Mouse (Mus musculus) heart, embryonic 13.5 days (tissue): ENCODE results near the gene Aym1. TPM values are rescaled to one million over a fixed set of nuclear protein-coding genes. Genes with fewer than 3 reads are reported as not detected.

Experiments
- ATAC-seq: fragments of 200-750 bp; cut with Nextera tagmentation; 2 replicates; pipeline ENCODE4 v1.8.0; 2017; ENCODE audit warnings: moderate TSS enrichment; ENCODE audit not compliant: insufficient number of reproducible peaks, low FRiP score, low TSS enrichment; ENCODE audit errors: extremely low read depth
- H3K27ac ChIP-seq: fragments of 300-500 bp; sonication (generic); replicated peaks from 2 replicates; pipeline ENCODE4 v1.5.1; 2015; ENCODE audit warnings: moderate library complexity, mild to moderate bottlenecking, inconsistent platforms
- H3K27me3 ChIP-seq: fragments of 300-500 bp; sonication (generic); replicated peaks from 2 replicates; pipeline ENCODE4 v1.6.1; 2015; ENCODE audit warnings: mild to moderate bottlenecking, inconsistent platforms
- H3K36me3 ChIP-seq: fragments of 300-500 bp; sonication (generic); 2 replicates; pipeline ENCODE4 v1.6.1; 2015; ENCODE audit warnings: mild to moderate bottlenecking, inconsistent platforms
- H3K4me1 ChIP-seq: fragments of 300-500 bp; sonication (generic); 2 replicates; pipeline ENCODE4 v1.6.1; 2015; ENCODE audit warnings: inconsistent platforms
- H3K4me2 ChIP-seq: fragments of 300-500 bp; sonication (generic); 2 replicates; pipeline ENCODE4 v1.6.1; 2015; ENCODE audit warnings: inconsistent platforms, mild to moderate bottlenecking, moderate library complexity
- H3K4me3 ChIP-seq: fragments of 300-500 bp; sonication (generic); 2 replicates; pipeline ENCODE4 v1.5.1; 2015; ENCODE audit warnings: moderate library complexity, mild to moderate bottlenecking, inconsistent platforms
- H3K9ac ChIP-seq: fragments of 300-500 bp; sonication (generic); 2 replicates; pipeline ENCODE4 v1.6.1; 2015; ENCODE audit warnings: inconsistent platforms, mild to moderate bottlenecking, moderate library complexity
- H3K9me3 ChIP-seq: fragments of 300-500 bp; sonication (generic); 2 replicates; pipeline ENCODE4 v1.6.1; 2016; ENCODE audit warnings: inconsistent platforms
- WGBS: fragments of 180-500 bp; shearing (Covaris S2); methylation state at CpG from one replicate; pipeline ENCODE4 v1.1.7; 2015; ENCODE audit warnings: mixed read lengths; 5-methylcytosine and 5-hydroxymethylcytosine counted together
- polyA plus RNA-seq: library from polyadenylated mRNA; unstranded; fragments of >200 nt; fragmentation: Nextera tagmentation; extraction: Ambion mirVana; gene quantifications from 2 replicates; pipeline ENCODE4 v1.2.1, GENCODE M21; 2015

Gene Aym1
- polyA plus RNA-seq, 1 experiment from 2014 or later: not detected

GRCm38 (mm10) chr5:113375783-113376182, 18.7 kb downstream of the Aym1 start:
- no peak overlapping the region for H3K27ac ChIP-seq
- H3K4me1 ChIP-seq: peaks cover 7% of the 10 kb centered on the region
- H3K9ac ChIP-seq: no peak overlapping the region
- H3K4me2 ChIP-seq: no peak overlapping the region
- no peaks in the 10 kb centered on the region for H3K9me3 ChIP-seq
- no peak for ATAC-seq
- no peak overlapping the region for H3K4me3 ChIP-seq
- H3K36me3 ChIP-seq: no peaks in the 10 kb centered on the region
- peaks cover 47% of the 10 kb centered on the region for H3K27me3 ChIP-seq
- 22% methylated on average over 3 of the region's 3 CpGs for WGBS

- 79% methylated on average over 1 of the region's 1 CpGs for WGBS
- Histone ChIP-seq H3K4me2 (no peak overlapping the region), H3K27ac (no peak overlapping the region), H3K36me3 (no peaks in the 10 kb centered on the region), H3K4me3 (no peak overlapping the region), H3K4me1 (peaks cover 7% of the 10 kb centered on the region), H3K9ac (no peak overlapping the region), H3K9me3 (no peaks in the 10 kb centered on the region), H3K27me3 (peaks cover 42% of the 10 kb centered on the region)
- ATAC-seq: no peak
Observed at GRCm38 (mm10) chr5:113376292-113376691, 19.2 kb downstream of the Aym1 start.

GRCm38 (mm10) chr5:113379416-113379815, 22.3 kb downstream of the Aym1 start:
- H3K4me2 ChIP-seq: no peak overlapping the region
- peaks cover 12% of the 10 kb centered on the region for H3K27me3 ChIP-seq
- no peaks in the 10 kb centered on the region for H3K4me1 ChIP-seq
- H3K9me3 ChIP-seq: no peaks in the 10 kb centered on the region
- H3K27ac ChIP-seq: no peak overlapping the region
- no peak overlapping the region for H3K4me3 ChIP-seq
- no peaks in the 10 kb centered on the region for H3K36me3 ChIP-seq
- 66% methylated on average over 5 of the region's 5 CpGs for WGBS
- no peak overlapping the region for H3K9ac ChIP-seq
- ATAC-seq: no peak

GRCm38 (mm10) chr5:113380553-113380952, 23.5 kb downstream of the Aym1 start:
- H3K27ac ChIP-seq: no peak overlapping the region
- H3K4me2 ChIP-seq: no peak overlapping the region
- no peak overlapping the region for H3K9ac ChIP-seq
- no peak for ATAC-seq
- H3K4me1 ChIP-seq: no peaks in the 10 kb centered on the region
- peaks cover 2% of the 10 kb centered on the region for H3K27me3 ChIP-seq
- H3K9me3 ChIP-seq: no peaks in the 10 kb centered on the region
- no peaks in the 10 kb centered on the region for H3K36me3 ChIP-seq
- H3K4me3 ChIP-seq: no peak overlapping the region
- 79% methylated on average over 8 of the region's 8 CpGs for WGBS

- H3K27me3 ChIP-seq: no peaks in the 10 kb centered on the region
Observed at GRCm38 (mm10) chr5:113382580-113382979, 25.5 kb downstream of the Aym1 start.

GRCm38 (mm10) chr5:113393766-113394165, 36.7 kb downstream of the Aym1 start:
- Histone ChIP-seq H3K27me3 (peaks cover 23% of the 10 kb centered on the region), H3K9ac (no peak overlapping the region), H3K4me2 (no peak overlapping the region), H3K36me3 (no peaks in the 10 kb centered on the region), H3K4me3 (no peak overlapping the region), H3K9me3 (no peaks in the 10 kb centered on the region), H3K4me1 (no peaks in the 10 kb centered on the region), H3K27ac (no peak overlapping the region)
- WGBS: 46% methylated on average over 8 of the region's 8 CpGs
- ATAC-seq: no peak

More at GRCm38 (mm10) chr5:113382580-113382979, 25.5 kb downstream of the Aym1 start:
- H3K27ac ChIP-seq: no peak overlapping the region
- no peaks in the 10 kb centered on the region for H3K4me1 ChIP-seq
- WGBS: 51% methylated on average over 4 of the region's 4 CpGs
- H3K4me2 ChIP-seq: no peak overlapping the region
- no peaks in the 10 kb centered on the region for H3K9me3 ChIP-seq
- ATAC-seq: no peak
- H3K4me3 ChIP-seq: no peak overlapping the region
- no peaks in the 10 kb centered on the region for H3K36me3 ChIP-seq
- no peak overlapping the region for H3K9ac ChIP-seq

- Histone ChIP-seq H3K36me3 (no peaks in the 10 kb centered on the region), H3K4me3 (no peak overlapping the region), H3K27ac (no peak overlapping the region), H3K9me3 (peaks cover 3% of the 10 kb centered on the region; the same call in 1 of the 2 replicates), H3K4me1 (no peaks in the 10 kb centered on the region), H3K4me2 (no peak overlapping the region), H3K27me3 (peaks cover 23% of the 10 kb centered on the region), H3K9ac (no peak overlapping the region)
- ATAC-seq: no peak
- WGBS: 74% methylated on average over 17 of the region's 17 CpGs
Observed at GRCm38 (mm10) chr5:113396286-113396934, 39.3 kb downstream of the Aym1 start.

- WGBS: 69% methylated on average over 17 of the region's 17 CpGs
- H3K36me3 ChIP-seq: no peaks in the 10 kb centered on the region
- ATAC-seq: no peak
- H3K9me3 ChIP-seq: peaks cover 3% of the 10 kb centered on the region; the same call in 1 of the 2 replicates
- no peak overlapping the region for H3K27ac ChIP-seq
- no peak overlapping the region for H3K4me3 ChIP-seq
- no peaks in the 10 kb centered on the region for H3K4me1 ChIP-seq
- H3K27me3 ChIP-seq: peaks cover 22% of the 10 kb centered on the region
- no peak overlapping the region for H3K4me2 ChIP-seq
- no peak overlapping the region for H3K9ac ChIP-seq
Observed at GRCm38 (mm10) chr5:113397443-113398317, 40.6 kb downstream of the Aym1 start.

- no peak for ATAC-seq
- Histone ChIP-seq H3K4me3 (no peak overlapping the region), H3K27ac (no peak overlapping the region), H3K4me1 (no peaks in the 10 kb centered on the region), H3K4me2 (no peak overlapping the region), H3K27me3 (no peaks in the 10 kb centered on the region), H3K9ac (no peak overlapping the region), H3K9me3 (peaks cover 3% of the 10 kb centered on the region; the same call in 1 of the 2 replicates), H3K36me3 (no peaks in the 10 kb centered on the region)
- WGBS: 54% methylated on average over 11 of the region's 11 CpGs
Observed at GRCm38 (mm10) chr5:113402702-113403101, 45.6 kb downstream of the Aym1 start.

GRCm38 (mm10) chr5:113407346-113407745, 50.3 kb downstream of the Aym1 start:
- no peak overlapping the region for H3K4me2 ChIP-seq
- H3K4me1 ChIP-seq: no peaks in the 10 kb centered on the region
- H3K9me3 ChIP-seq: no peaks in the 10 kb centered on the region
- no peak for ATAC-seq
- no peaks in the 10 kb centered on the region for H3K36me3 ChIP-seq
- no peaks in the 10 kb centered on the region for H3K27me3 ChIP-seq
- no peak overlapping the region for H3K9ac ChIP-seq
- 3% methylated on average over 3 of the region's 3 CpGs for WGBS
- H3K4me3 ChIP-seq: no peak overlapping the region
- H3K27ac ChIP-seq: no peak overlapping the region
